Mouse (Mus musculus) megakaryocyte, embryonic 14.5 days (primary cell): ENCODE results near the gene Hoxa13.

ENCODE experiments used
- FLI1 ChIP-seq: IDR thresholded peaks from 2 replicates; pipeline ENCODE4 v1.6.1; 2012; ENCODE audit warnings: low read length, inconsistent platforms, mixed read lengths
- GATA1 ChIP-seq: IDR thresholded peaks from 3 replicates; pipeline ENCODE4 v1.6.1; 2012; ENCODE audit warnings: mixed read lengths, low read length, inconsistent platforms, borderline replicate concordance

DNA sequence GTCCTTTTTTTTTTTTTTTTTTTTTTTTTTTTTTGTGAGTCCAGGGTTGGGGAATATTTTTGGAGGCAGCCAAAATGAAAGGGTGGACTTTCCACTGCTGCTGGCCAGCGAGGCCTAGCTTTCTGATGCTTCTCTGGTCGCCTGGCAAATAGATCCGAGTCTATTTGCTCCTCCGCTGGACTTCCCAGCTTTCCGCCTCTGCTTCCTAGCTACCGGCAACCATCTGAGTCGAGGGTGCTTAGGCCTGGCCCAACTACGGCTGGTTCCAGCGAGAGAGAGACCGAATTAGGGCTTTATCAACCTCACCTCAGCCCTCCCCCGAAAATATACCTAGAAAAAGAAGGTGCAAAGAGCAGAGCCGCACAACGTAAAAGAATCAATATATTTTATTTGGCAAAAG, 38.0 kb downstream of the Hoxa13 start:
- no peak for TF ChIP-seq GATA1
- no peak for TF ChIP-seq FLI1
